Mouse (Mus musculus): ENCODE data around the gene Il2rg.

The Il2rg gene

DNA sequence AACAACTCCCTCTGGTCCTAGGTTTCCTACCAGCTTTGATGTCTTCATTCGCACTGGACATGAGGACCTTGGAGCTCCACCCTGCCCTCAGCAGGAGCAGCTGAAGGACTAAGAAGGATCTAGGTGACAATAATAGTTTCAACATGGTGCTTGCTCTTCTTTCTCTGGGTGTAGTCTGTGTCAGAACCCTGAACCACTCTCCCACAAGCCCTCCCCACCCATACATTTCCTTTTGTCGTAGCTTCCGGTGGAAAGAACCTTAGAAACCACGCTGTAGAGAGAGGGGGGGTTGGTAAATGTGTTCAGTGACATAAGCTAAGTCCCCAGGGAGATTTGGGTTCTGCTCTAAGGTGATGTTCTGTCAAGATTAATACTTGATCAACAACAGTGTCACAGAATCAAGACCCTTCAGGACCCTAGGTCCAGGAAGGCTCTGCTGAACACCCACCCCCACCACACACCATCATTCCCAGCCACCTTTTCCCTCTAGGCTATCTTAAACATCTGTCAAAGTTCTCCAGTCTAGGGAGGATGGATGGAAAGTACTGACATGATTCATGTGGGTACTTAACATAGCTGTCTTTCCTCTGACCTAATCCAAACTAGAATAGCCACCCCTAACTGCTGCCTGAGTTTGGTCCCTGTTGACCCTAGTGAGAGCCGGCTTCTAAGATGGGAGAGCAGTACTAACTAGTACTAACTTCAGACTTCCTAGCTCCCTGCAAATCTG, at the start of gene Il2rg:
Gene Il2rg (minus strand): TSS at position 231 of the 730 bp plus-strand sequence.
- DNase-seq (ENCODE audit: low read depth, low spot score), result no peak

DNA sequence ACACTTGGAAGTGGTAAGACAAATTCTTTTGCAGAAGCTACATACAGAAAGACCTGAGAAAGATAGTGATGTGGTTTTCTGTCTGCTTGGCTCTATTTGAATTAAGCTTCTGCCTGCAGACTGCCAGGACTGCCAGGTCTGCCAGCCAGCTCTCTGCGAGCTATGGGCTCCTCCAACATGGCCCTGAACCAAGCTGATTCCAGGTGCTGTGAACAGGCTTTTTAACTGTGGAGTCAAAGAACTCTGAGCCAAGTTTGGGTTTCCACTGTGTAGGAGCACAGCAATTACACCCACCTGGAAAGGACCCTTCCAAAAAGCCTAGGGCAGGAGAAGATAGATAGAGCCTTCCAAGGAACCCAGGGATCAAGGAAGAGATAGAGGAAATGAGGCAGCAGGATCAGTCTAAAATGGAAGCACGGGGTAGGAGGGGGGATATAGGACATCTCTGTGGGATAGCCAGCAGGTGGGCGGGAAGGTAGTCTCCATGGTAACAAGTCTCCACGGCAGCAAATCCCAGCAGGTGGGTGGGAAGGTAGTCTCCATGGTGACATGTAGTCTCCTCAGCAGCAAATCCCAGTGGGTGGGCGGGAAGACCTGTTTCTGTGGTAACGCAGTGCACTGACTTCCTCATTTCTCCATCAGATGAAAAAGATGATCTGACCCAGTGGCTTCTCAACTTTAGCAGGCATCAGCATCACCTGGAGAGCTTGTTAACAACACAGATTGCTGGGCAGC, 45.7 kb upstream of the Il2rg start:
- peak; percentile 91 for DNase-seq (ENCODE audit: low read depth, low spot score)

DNA sequence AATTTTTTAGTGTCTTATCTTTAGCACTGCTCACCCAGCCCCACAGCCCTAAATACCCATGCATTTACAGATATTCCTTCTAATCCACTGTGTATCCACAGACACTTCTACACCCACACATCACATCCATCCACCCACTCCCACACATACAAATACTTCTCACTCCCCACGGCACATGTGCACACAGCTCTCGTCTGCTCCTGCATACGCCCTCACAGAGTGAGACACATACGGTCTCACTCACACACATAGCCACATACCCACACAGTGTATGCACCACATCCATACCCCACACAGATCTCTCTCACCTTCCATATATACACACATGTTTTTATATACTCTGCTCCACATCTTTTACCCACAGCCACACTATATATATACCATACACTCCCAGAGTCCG, 41.2 kb upstream of the Il2rg start:
- DNase-seq (ENCODE audit: low read depth, low spot score), result peak; percentile 57

DNA sequence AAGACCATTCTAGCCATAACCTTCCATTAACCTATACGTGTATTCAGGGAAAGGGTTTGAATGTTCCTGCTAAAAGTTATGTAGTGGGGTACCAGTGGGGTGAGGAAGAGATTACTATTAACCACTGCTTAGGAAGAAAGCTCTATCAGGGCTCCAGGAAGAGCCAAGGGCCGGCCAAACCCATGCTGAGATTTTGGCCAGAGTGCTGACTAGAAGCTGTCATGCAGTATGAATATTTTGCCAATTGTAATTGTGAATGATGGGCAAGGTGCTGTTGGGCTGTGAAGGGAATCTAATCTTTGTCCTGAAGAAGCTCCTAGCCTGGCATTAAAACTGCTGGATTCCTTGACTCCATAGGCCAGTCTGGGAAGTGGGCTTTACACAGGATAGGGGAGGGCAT, 36.6 kb upstream of the Il2rg start:
- no peak for DNase-seq (ENCODE audit: low read depth, low spot score)

DNA sequence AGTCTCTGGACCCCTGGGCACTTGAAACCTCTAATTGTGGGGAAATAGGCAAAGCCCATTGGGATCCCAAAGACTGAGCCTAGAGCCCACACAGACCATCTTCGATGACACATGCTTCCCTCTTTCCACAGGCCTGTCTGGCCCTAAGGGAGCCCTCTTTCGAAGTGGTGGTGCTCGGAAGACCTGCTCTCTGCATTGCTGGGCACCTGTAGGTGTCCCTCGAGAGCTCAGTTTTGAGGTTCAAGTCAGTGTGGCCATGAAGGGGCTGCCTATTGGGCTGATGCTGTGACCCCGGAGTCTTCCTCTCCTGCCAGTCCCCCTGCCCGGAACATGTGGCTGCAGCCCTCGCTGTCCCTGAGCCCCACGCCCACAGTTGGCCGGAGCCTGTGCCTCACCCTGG, 33.6 kb upstream of the Il2rg start:
- no peak for DNase-seq (ENCODE audit: low read depth, low spot score)

DNA sequence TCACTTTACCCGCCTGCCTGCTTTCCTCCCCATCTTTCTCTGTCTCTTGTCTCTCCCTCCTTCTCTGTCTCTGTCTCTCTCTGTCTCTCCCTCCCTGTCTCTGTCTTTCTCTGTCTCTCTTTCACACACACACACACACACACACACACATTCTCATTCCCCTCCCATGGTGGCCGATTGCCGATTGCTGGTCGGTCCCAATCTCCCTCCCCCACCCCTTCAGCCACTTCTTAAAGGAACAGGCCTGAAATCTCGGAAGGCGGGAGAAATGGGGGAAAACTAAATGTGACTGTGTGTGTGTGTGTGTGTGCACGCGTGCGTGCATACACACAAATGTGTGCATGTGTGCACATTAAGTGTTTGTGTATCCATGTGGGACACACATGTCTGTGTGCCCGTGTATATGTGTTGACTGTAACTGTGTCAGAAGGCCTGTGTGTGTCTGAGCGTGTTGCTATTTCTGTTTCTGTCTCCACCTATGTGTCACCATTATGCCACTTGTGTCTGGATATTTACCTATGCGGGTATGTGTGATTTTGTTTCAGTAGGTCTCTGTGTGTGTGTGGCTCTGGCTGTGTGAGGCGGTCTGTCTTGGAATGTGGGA, 32.5 kb upstream of the Il2rg start:
- DNase-seq (ENCODE audit: low read depth, low spot score), result peak; percentile 21

DNA sequence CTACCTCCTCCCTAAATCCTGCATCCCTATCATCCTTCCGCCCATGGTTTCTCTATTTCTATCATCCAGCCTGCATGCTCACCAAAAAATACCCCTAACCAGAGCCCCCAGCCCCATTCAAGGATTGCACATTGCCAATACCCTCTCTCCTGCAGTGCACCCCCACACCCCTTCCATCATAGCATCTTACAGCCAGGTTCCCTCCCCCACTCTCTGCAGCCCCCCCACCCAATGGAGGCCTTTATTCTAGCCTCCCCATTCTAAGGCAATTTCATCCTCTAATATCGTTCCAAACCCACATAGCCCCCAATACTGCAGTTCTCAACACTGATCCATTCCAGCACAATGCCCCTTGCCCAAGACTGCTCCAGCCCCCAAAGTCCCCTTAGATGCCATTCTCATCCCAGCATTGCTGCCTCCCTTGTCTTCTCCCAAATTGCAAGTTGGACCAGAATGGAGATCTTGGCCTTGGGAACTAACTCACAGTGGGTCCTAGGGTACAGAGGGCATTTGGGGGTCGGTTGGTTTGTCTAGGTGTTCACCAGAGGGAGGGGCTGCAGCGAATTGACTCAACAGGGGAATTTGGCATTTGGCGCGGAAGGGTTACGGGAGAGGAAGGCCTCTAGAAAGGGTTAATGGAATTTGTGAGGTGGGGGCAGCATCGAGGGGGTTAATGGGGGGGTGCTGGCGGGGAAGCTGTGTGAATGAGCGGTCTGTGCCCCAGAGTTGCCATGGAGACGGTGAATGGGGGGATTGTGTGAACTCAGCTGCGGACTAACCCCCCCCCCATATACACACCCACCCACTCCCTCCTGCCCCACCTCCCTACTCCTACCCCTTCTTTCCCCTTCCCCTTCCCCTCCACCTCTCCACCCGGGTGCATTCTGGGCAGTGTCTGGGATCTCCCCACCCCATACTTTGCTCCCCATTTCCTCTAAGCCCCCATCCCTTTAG, 31.7 kb upstream of the Il2rg start:
- no peak for DNase-seq (ENCODE audit: low read depth, low spot score)

DNA sequence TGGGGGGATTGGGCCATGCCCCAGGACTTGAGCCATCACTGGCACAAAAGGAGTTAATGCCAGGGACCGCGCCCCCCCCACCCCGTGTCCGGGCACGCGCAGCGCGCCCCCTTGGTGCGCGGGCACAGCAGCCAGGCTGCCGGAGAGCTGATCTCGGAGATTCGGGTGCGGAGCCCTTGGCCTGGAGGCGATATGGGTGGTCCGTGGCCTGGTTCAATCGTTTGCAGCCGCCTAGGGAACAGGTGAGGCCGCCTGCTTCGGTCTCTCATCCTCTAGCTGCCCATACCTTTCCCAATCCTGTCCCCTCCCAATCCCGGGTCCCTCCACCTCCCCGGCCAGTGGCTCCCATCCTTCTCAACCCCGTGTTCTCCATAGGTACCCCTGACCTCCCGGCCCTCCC, 31.0 kb upstream of the Il2rg start, which contains the start of gene Nlgn3:
Gene Nlgn3 (plus strand): TSS at position 114 of the 400 bp plus-strand sequence.
- no peak for DNase-seq (ENCODE audit: low read depth, low spot score)

DNA sequence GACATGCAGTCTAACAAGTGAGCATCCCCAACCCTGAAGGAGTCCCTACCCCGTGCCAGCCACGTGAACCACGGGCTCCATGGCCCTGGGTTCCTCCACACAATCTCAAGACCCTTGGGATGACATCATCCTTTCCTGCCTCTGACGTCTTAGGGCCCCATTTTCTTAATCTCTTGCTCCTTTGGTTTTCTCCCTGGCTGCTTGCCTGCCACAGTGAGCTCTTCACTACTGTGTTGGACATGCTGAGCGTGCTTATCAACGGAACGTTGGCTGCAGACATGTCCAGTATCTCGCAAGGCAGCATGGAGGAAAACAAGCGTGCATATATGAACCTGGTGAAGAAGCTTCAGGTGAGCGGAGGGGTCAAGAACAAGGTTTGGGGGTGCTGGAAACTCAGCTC, 22.1 kb upstream of the Il2rg start:
- DNase-seq (ENCODE audit: low read depth, low spot score), result no peak

DNA sequence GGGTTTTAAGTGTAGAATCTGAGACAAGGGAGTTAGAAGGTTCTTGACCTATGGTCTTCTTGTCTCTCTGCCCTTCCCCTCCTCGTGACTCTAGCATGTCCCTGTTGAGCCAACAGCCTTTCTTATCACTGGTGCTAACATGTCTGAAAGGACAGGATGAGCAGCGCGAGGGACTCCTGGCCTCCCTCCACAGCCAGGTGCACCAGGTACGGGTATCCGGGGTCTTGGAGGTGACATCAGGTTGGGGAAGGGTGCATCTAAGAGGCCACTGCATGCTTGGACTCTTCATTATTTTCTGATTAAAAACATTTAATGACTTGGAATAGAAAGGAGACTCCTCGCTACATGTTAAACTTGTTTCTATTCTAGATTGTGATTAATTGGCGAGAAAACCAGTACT, 21.0 kb upstream of the Il2rg start:
- no peak for DNase-seq (ENCODE audit: low read depth, low spot score)

DNA sequence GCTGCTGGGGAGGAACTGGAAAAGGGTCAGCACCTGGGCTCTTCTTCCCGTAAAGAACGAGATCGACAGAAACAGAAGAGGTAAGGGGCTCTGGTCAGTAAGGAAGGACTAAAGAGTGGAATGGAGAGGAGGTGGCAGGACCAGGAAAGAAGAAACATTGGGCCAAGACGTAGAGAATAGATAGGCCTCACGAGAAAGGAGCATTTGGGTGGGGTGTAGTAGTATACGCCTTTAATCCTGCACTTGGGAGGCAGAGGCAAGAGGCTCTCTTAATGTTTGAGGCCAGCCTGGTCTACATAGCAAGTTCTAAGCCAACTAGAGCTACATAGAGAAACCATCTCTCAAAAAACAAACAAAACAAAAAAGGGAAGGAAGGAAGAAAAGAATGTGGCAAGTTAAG, 20.4 kb upstream of the Il2rg start:
- DNase-seq (ENCODE audit: low read depth, low spot score), result no peak

DNA sequence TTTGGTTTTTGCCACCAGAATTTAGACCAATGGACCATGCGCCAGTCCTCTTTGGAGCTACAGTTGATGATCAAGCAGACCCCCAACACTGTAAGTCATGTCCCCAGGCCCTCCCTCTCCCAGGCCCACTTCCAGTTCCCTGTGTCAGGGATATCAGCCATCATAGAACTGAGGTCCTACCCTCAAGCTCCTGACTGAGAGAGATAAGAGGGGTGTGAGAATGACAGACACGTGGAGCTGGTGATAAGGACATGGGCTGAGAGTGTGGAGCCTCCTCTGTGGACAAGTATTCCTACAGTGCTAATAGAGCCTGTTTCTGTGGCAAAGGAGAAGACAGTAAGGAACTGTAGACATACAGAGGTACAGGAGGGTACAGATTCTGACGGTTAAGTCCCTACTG, 19.5 kb upstream of the Il2rg start:
- no peak for DNase-seq (ENCODE audit: low read depth, low spot score)

DNA sequence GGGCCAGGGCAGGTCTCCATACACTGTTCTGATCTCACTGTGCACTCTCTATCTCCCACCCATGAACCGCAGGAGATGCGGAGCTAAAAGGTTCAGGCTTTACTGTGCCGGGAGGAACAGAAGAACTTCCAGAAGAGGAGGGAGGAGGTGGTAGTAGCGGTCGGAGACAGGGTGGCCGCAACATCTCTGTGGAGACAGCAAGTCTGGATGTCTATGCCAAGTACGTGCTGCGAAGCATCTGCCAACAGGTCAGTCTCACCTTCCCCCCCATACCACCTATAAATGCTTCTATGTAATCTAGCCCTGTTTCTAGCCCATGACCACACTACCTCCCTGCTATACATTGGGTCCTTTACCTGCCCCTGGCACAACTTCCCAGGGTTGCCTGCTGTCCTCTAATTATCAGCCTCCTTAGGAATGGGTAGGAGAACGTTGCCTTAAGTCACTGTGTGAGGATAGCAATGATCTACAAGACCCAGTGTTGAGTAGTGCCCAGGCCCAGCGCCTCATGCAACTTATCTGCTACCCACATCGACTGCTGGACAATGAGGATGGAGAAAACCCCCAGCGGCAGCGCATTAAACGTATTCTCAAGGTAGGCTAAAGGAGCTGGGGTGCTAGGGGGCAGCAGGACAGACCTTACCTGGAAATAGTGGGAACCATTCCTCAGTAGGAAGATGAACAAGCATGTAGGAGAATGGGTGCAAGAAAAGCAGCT, 18.1 kb upstream of the Il2rg start:
- DNase-seq (ENCODE audit: low read depth, low spot score), result no peak

DNA sequence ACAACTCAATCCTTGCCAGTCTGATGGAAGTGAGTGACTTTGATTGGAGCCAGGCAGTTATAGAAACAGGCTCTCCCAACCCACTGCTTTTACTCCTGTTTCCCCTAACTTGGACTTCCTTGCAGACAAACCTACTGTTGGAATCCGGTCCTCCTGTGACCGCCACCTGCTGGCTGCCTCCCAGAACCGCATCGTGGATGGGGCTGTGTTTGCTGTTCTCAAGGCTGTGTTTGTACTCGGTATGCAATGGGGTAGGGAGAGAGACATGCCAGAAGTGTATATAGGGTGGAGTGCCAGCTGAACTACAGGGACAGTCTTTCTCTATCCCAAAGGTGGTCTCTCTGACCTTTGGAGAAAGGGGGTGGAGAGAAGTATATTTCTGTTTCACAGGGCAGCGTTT, 17.5 kb upstream of the Il2rg start:
- no peak for DNase-seq (ENCODE audit: low read depth, low spot score)

DNA sequence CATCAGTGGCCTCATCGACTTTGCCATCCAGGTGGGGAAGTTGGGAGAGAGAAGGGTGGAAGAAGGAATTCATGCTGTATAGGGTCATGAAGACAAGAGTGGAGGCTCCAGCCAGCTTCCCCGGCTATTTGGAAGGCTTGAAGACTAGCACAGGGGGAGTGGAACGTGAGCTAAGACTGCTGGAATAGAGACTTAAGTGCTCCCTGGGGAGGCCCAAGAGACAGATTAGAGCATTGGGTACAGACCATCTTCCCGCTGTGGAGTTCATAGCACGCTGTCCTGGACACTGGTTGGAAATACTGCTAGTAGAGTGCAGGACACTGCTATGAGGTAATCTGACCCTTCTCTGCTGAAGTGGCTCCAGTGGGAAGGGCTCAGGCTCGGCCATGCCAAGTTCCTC, 14.8 kb upstream of the Il2rg start:
- DNase-seq (ENCODE audit: low read depth, low spot score), result no peak

DNA sequence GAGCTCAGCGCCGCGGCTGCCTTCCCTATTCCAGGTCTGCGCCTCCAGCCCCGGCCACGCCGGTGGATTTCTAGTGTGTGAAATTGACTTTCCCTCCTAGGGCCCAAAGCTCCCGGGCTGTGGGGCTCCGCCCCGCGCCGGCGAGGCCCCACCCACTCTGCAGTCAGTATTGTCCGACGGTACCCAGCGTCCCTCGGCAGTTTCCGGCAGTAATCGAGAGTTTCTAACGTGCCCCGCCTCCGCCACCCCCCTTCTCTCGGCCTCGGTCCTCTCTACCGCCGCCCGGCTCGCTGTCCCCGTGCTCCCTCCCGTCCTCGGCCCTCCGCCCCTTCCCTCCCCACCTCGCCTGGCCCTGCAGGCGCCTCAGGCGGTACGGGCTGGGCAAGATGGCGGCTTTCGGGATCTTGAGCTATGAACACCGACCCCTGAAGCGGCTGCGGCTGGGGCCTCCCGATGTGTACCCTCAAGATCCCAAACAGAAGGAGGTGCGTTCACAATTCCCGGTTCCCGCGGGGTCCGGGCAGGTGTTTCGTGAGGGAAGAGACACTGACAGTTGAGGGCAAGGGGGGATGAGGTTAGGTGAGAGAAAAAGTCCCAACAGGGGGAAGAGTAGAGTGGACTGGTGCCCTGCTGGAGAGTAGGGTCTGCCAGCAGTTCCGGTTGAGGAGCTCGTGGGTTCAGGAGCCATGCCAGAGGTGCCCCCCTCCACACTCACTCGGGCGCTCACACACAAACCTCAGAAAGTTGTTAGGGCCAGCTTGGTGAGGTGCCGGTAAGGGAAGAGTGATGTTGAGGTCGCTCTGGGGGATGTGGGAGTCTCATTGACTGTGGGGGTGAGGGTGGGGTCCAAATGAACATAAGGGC, 6.1 kb upstream of the Il2rg start, which contains the start of gene Med12:
Gene Med12 (plus strand): TSS at position 156 of the 864 bp plus-strand sequence.
- DNase-seq (ENCODE audit: low read depth, low spot score), result peak; percentile 57

DNA sequence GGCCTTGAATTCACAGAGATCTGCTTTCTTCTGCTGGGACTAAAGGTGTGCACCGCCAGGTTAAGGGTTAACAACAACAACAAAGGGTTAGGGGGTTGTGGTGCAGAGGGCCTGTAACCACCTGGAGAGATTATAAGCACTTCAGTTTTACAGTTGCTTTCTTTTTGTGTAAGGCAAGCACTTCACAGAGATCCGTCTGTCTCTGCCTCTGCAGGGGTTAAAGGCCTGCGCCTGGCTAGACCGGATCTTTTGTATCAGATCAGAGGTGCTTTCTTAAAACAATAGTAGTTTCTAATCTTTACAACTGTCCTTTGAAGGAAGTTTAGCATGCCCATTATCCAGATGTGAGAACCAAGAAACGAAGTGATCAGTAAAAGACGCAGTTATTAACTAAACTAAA, 5.4 kb upstream of the Il2rg start:
- DNase-seq (ENCODE audit: low read depth, low spot score), result no peak

DNA sequence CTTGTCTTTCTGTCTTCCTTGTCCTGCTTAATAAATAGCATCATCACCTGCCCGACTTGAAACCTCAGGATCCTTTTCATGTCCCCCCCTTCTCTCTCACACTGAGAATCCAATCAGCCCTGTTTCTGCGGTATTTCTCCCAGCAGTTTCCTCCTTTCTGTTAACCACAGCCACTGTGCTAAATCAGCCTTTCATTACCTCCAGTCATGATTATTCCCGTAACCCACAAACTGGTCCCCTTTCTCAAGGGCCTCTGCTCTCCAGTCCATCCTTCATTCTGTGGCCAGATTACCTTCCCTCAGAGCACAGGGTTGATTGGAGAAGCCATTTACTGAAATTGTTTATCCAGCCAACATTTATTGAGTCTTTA, 685 bp upstream of the Il2rg start, which contains the start of gene Gm20489:
Gene Gm20489 (minus strand): TSS at position 269 of the 370 bp plus-strand sequence.
- DNase-seq (ENCODE audit: low read depth, low spot score), result no peak

DNA sequence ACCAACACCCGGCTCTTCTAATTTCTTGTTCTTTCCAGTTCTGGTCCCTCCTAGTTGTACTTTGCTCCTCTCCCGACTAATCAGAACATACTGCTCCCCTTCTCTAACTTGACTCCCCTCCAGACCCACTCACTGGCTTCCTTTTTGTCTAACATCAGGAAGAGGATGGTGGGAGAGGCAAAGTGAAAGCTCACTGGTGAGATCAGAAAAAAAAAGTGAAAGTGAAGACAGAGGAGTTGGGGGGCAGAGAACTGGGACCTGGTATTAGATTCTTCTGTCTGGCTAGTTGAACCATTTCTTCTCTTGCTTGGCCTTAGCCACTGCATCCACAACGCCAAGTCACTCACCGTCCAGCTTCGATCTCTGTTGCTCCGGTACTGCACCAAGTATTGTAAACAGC, 1.4 kb downstream of the Il2rg start:
- no peak for DNase-seq (ENCODE audit: low read depth, low spot score)

DNA sequence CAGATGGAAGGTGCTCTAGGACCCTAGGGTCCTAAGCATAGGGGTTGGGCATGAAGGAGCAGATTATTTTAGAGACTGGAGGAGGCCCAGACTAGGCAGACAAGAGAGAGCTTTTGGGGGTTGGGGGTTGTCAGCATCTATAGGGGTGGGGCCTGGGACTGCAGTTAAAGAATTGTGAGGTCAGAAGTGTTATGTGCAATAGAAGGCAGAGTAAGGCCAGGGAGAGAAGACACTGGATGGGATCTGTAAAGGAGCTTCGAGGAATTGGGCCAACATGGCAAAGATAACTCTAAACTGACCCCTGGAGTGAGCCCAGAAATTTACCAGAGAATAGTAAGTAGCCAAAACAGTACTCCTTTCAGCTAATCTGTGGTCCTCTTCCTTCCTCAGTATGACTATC, 4.2 kb downstream of the Il2rg start, which contains the start of gene Gm614:
Gene Gm614 (minus strand): TSS at position 101 of the 400 bp plus-strand sequence.
- DNase-seq (ENCODE audit: low read depth, low spot score), result no peak
